Mouse (Mus musculus) hindbrain, embryonic 13.5 days (tissue): Measurements from ENCODE around the gene Elf1. TPM values are rescaled to one million over a fixed set of nuclear protein-coding genes. Genes with fewer than 3 reads are reported as not detected.
A peak's percentile ranks its signal among the peaks of the same experiment; 100 is the strongest.

Experiments
- ATAC-seq: fragments of 200-750 bp; cut with Nextera tagmentation; 2 replicates; pipeline ENCODE4 v1.8.0; 2017; ENCODE audit warnings: moderate TSS enrichment; ENCODE audit not compliant: low FRiP score
- H3K27ac ChIP-seq: fragments of 300-500 bp; sonication (generic); 2 replicates; pipeline ENCODE4 v1.5.1; 2015; ENCODE audit warnings: inconsistent platforms, mild to moderate bottlenecking, moderate library complexity
- H3K27me3 ChIP-seq: fragments of 300-500 bp; sonication (generic); 2 replicates; pipeline ENCODE4 v1.6.1; 2015; ENCODE audit warnings: mild to moderate bottlenecking, inconsistent platforms
- H3K36me3 ChIP-seq: fragments of 300-500 bp; sonication (generic); 2 replicates; pipeline ENCODE4 v1.6.1; 2015; ENCODE audit warnings: mild to moderate bottlenecking, inconsistent platforms
- H3K4me1 ChIP-seq: fragments of 300-500 bp; sonication (generic); replicated peaks from 2 replicates; pipeline ENCODE4 v1.6.1; 2015; ENCODE audit warnings: inconsistent platforms
- H3K4me2 ChIP-seq: fragments of 300-500 bp; sonication (generic); 2 replicates; pipeline ENCODE4 v1.6.1; 2015; ENCODE audit warnings: inconsistent platforms, mild to moderate bottlenecking, moderate library complexity
- H3K4me3 ChIP-seq: fragments of 300-500 bp; sonication (generic); 2 replicates; pipeline ENCODE4 v1.5.1; 2015; ENCODE audit warnings: mild to moderate bottlenecking, inconsistent platforms
- H3K9ac ChIP-seq: fragments of 300-500 bp; sonication (generic); 2 replicates; pipeline ENCODE4 v1.6.1; 2015; ENCODE audit warnings: mild to moderate bottlenecking, inconsistent platforms
- H3K9me3 ChIP-seq: fragments of 300-500 bp; sonication (generic); 2 replicates; pipeline ENCODE4 v1.6.1; 2016; ENCODE audit warnings: inconsistent platforms
- WGBS: fragments of 180-500 bp; shearing (Covaris S2); methylation state at CpG from one replicate; pipeline ENCODE4 v1.1.7; 2015; 5-methylcytosine and 5-hydroxymethylcytosine counted together
- polyA plus RNA-seq: library from polyadenylated mRNA; unstranded; fragments of >200 nt; fragmentation: Nextera tagmentation; extraction: Ambion mirVana; gene quantifications from 2 replicates; pipeline ENCODE4 v1.2.1, GENCODE M21; 2015

Elf1 gene
- polyA plus RNA-seq, 1 experiment from 2014 or later = 3.8 TPM

DNA sequence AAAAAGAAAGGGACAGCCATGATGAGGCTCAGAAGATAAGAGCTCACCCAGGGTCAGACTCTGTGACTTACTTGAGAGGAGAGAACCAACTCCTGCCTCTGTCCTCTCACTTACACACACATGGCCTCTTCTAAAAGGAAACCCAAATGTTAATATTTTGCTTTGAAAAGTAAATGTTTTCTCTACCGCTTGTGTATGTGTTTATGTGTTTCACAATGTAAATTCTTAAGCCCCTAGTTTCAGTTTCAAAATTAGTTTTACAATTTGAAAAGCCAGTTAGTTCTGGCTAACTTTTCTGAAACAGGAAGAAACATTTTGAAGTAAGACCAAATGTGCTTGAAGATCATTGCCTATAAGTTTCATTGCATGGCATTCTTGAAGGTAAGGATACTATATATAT lies 76.8 kb downstream of the Elf1 start:
- 98% methylated on average over 1 of the region's 1 CpGs for WGBS
- Histone ChIP-seq H3K36me3 (no peaks in the 10 kb centered on the region), H3K27ac (no peak overlapping the region), H3K4me3 (no peak overlapping the region), H3K4me1 (no peaks in the 10 kb centered on the region), H3K4me2 (no peak overlapping the region), H3K9me3 (no peaks in the 10 kb centered on the region), H3K9ac (no peak overlapping the region), H3K27me3 (no peaks in the 10 kb centered on the region)
- ATAC-seq = no peak

DNA sequence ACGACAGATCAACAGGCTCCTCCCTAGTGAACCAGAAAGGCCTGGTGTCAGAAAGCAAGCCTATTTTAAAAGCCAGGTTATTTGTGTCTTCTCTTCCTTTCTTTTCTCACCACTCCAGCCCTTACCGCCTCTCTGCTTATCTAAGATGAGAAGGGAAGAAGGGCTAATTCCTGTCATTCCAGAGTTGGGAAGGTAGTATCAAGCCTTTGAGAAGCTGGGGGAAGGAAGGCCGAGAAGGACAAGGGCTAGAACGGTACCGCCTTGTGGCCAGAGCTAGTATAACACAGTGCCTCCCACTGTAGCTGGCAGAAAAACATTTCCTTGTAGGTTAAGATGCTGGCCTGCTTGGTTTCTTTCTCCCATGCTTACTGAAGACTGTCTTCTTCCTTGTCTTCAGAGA lies 81.8 kb downstream of the Elf1 start:
- Histone ChIP-seq H3K4me3 (no peak overlapping the region), H3K4me2 (no peak overlapping the region), H3K27me3 (no peaks in the 10 kb centered on the region), H3K4me1 (no peaks in the 10 kb centered on the region), H3K9ac (no peak overlapping the region), H3K9me3 (no peaks in the 10 kb centered on the region), H3K27ac (no peak overlapping the region), H3K36me3 (no peaks in the 10 kb centered on the region)
- no peak for ATAC-seq
- 30% methylated on average over 5 of the region's 5 CpGs for WGBS

DNA sequence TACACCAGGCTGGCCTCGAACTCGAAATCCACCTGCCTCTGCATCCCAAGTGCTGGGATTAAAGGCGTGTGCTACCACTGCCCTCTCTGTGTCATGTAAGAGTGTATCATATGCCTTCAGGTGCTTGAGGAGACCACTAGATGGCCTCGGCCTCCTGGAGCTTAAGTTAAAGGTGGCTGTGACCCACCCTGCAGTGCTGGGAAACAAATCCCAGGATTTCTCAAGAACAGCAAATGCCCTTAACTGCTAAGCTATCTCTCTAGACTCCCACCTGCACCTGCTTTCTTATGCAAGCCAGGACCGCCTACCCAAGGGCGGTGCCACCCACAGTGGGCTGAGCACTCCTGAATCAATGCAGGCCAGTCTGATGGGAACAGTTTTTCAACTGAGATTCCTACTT lies 83.8 kb downstream of the Elf1 start:
- Histone ChIP-seq H3K4me3 (no peak overlapping the region), H3K9ac (no peak overlapping the region), H3K4me2 (no peak overlapping the region), H3K4me1 (no peaks in the 10 kb centered on the region), H3K27me3 (no peaks in the 10 kb centered on the region), H3K9me3 (no peaks in the 10 kb centered on the region), H3K27ac (no peak overlapping the region), H3K36me3 (no peaks in the 10 kb centered on the region)
- WGBS = 67% methylated on average over 6 of the region's 6 CpGs
- ATAC-seq = no peak

DNA sequence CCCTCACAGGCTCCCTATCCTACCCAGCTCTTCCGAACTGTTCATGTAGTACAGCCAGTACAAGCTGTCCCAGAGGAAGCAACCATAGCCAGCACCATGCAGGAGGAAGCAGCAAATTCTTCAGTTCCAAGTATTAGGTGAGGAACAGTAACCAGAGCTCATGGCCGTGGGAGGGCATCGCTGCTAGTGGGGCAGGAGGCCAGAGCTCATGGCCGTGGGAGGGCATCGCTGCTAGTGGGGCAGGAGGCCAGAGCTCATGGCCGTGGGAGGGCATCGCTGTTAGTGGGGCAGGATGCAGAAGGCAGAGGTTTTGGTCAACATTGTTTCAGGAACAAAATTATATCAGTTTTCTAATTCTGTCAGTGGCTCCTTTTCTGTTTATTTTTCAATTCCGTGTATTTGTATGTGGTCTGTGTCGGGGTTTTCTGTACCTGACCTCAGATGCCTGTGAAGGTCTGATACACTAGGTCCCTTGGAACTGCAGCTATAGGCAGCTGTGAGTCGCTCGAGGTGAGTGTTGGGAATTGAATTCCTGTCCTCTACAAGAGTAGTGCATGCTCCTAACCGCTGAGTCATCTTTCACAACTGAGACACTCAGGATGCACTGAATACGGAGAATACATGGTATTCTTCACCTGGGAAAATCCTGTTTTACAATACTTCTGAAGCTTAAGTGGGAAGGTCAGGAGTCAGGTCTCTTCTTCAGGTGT lies 92.6 kb downstream of the Elf1 start:
- Histone ChIP-seq H3K27ac (no peak overlapping the region), H3K4me2 (no peak overlapping the region), H3K4me3 (no peak overlapping the region), H3K9me3 (no peaks in the 10 kb centered on the region), H3K36me3 (peaks cover 12% of the 10 kb centered on the region), H3K9ac (no peak overlapping the region; the same call in 1 of the 2 replicates), H3K4me1 (no peaks in the 10 kb centered on the region), H3K27me3 (no peaks in the 10 kb centered on the region)
- no peak for ATAC-seq
- WGBS = 93% methylated on average over 13 of the region's 13 CpGs

DNA sequence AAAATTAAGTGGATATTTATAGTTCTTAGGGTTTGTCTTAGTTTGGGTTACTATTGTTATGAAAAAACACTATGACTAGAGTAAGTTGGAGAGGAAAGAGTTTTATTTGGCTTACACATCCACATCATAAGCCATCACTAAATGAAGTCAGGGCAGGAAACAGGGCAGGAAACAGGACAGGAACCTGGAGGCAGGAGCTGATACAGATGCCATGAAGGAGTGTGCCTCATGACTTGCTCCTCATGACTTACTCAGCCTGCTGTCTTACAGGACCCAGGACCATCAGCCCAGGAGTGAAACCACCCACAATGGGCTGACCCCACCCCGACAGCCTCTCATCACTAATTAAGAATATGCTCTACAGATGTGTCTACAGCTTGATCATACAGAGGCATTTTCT lies 93.4 kb downstream of the Elf1 start:
- H3K4me2 ChIP-seq = no peak overlapping the region
- no peaks in the 10 kb centered on the region for H3K27me3 ChIP-seq
- no peak overlapping the region for H3K27ac ChIP-seq
- H3K4me3 ChIP-seq = no peak overlapping the region
- no peak overlapping the region for H3K9ac ChIP-seq
- H3K36me3 ChIP-seq = peaks cover 12% of the 10 kb centered on the region
- no peak for ATAC-seq
- H3K4me1 ChIP-seq = no peaks in the 10 kb centered on the region
- WGBS = 93% methylated on average over 1 of the region's 1 CpGs
- no peaks in the 10 kb centered on the region for H3K9me3 ChIP-seq

DNA sequence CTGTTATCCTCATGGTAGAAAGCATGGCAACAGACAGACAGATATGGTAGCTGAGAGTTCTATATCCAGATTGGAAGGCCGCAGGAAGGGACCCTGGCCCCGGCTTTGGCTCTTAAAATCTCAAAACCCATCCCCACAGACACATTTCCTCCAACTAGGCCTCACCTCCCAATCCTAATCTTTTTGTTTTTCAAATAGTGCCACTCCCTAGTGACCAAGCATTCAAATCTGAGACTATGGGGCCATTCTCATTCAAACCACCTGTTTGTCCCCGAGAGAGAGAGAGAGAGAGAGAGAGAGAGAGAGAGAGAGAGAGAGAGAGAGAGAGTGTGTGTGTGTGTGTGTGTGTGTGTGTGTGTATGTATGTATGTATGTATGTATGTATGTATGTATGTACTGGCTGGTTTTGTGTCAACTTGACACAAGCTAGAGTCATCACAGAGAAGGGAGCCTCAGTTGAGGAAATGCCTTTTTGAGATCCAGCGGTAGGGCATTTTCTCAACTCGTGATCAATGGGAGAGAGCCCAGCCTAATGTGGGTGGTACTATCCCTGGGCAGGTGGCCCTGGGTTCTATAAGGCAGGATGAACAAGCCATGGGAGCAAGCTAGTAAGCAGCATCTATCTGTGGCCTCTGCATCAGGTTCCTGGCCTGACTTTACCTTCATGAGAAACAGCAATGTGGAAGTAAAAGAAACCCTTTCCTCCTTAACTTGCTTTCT lies 102.7 kb downstream of the Elf1 start:
- WGBS = 84% methylated on average over 5 of the region's 5 CpGs
- Histone ChIP-seq H3K4me3 (no peak overlapping the region), H3K36me3 (no peaks in the 10 kb centered on the region; the same call in 1 of the 2 replicates), H3K27me3 (no peaks in the 10 kb centered on the region), H3K4me2 (no peak overlapping the region), H3K27ac (no peak overlapping the region), H3K4me1 (peaks cover 13% of the 10 kb centered on the region), H3K9ac (no peak overlapping the region), H3K9me3 (no peaks in the 10 kb centered on the region)
- no peak for ATAC-seq

DNA sequence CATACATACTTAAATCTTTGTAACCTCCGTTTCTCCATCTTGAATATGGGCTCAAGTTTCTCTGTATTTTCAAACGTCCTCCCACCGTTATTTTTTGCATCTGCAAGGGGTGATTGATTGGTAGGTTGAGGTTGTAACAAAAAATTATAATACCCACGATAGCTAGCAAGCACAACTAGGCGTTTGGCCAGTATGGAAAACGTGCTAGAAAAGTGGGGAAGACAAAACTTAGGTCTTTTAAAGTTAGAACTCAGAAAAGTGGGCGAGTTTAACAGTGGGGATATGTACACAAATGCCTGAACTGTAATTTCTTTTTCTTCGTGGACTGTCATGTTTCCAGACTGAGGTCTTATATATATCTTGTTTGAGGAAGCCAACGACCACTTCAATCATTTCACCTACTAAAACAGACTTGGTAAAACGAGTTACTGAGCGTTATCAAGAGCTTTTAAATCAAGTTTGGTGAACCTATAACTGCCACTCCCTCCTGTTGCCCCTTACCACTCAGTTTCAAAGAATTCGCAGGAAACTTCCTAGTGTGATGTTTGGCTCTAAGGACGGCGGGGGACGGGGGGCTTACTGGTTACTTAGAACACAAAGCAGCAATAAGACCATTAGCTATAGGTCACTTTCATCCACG lies 105.6 kb downstream of the Elf1 start:
- Histone ChIP-seq H3K4me1 (peaks cover 26% of the 10 kb centered on the region), H3K27ac (peak overlapping the region; percentile 97), H3K36me3 (peaks cover 4% of the 10 kb centered on the region; the same call in 1 of the 2 replicates), H3K4me3 (peak overlapping the region; percentile 70), H3K4me2 (peak overlapping the region; percentile 84), H3K27me3 (no peaks in the 10 kb centered on the region), H3K9ac (peak overlapping the region; percentile 83), H3K9me3 (no peaks in the 10 kb centered on the region)
- no peak for ATAC-seq
- WGBS = 37% methylated on average over 16 of the region's 16 CpGs

DNA sequence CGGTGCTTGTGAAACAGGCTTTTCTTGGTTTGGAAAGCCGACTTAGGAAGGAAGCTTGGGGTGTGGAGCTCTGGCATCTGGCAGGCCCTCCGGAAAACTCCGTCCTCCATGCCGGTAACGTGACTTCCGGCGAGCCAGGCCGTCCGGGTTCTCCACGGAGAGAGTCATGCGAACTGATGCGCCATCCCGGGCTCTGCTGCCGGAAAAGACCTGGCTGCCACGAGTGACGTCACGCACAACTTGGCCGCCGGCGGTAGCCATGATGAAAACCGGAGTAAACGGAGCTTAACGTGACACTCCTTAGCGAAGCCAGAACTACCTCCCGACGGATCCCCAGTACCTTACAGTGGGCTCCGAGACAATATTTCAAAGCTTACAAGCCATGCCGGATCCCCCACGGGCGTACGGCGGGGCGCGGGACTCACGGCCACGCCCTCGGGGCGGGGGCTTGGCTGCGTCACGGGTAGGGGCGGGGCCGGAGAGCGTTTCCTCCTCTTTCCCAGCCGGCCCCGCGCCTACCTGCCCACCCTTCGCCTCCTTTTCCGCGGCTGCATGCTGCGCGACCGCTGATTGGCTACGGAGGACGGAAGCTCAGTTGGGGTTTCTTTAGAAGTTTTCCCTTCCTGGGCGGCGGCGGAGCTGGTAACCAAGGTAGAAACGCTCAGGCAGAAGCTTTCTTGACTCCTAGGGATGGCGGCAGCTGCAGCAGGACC lies 106.3 kb downstream of the Elf1 start, which contains the start of gene Sugt1:
Gene Sugt1, plus strand, starts transcription at position 553 of the 713 bp plus-strand sequence.
- H3K4me1 ChIP-seq = peaks cover 26% of the 10 kb centered on the region
- peak; percentile 98 for ATAC-seq
- H3K4me2 ChIP-seq = peak within 1 kb of the TSS; percentile 84
- under 1% methylated on average over 59 of the region's 60 CpGs for WGBS
- H3K36me3 ChIP-seq = peaks cover 4% of the 10 kb centered on the region; the same call in 1 of the 2 replicates
- peak within 1 kb of the TSS; percentile 97 for H3K27ac ChIP-seq
- no peaks in the 10 kb centered on the region for H3K9me3 ChIP-seq
- H3K4me3 ChIP-seq = peak within 1 kb of the TSS; percentile 70
- no peaks in the 10 kb centered on the region for H3K27me3 ChIP-seq
- H3K9ac ChIP-seq = peak within 1 kb of the TSS; percentile 83

DNA sequence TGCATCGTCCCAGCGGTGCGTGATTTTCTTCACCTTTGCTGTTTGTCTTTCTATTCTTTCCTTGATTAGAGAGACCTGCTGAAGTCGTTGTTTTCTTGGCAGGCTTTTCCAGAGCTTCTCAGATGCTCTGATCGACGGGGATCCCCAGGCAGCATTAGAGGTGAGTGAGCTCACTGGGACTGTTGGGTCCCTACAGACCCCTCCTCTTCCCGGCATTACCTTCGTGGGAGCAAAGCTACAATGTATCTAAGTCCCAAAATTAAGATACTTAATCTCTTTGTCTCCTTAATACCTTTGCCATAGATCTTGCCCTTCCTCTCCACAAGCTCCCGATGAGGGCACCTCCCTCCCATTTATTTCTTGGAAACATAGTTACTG lies 106.8 kb downstream of the Elf1 start:
- Histone ChIP-seq H3K4me1 (peaks cover 26% of the 10 kb centered on the region), H3K4me2 (peak overlapping the region; percentile 84), H3K4me3 (peak overlapping the region; percentile 70), H3K27ac (peak overlapping the region; percentile 97), H3K36me3 (peaks cover 7% of the 10 kb centered on the region; the same call in 1 of the 2 replicates), H3K9me3 (no peaks in the 10 kb centered on the region), H3K27me3 (no peaks in the 10 kb centered on the region), H3K9ac (peak overlapping the region; percentile 83)
- WGBS = 2% methylated on average over 9 of the region's 9 CpGs
- ATAC-seq = peak; percentile 47

DNA sequence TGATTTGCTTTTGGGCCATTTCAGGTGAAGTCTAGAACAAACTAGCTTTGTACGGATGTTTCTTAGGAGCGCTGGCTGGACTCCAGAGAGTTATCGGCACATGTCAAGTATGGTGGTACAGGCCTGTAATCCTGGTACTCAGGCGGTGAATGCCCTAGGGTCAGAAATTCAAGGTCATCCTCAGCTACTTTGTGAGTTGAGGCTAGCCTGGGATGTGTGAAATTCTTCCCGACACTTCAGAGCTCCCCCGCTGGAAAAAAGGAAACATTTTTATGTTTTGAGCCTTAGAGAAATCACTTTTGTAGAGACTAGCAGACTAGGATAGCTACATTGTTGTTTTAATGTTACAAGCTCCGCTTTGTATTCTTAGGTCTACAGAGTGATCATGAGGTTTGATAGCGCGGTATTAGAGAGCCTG lies 107.5 kb downstream of the Elf1 start:
- WGBS = 89% methylated on average over 9 of the region's 9 CpGs
- no peaks in the 10 kb centered on the region for H3K27me3 ChIP-seq
- peak overlapping the region; percentile 83 for H3K9ac ChIP-seq
- H3K9me3 ChIP-seq = no peaks in the 10 kb centered on the region
- no peak overlapping the region for H3K27ac ChIP-seq
- H3K4me3 ChIP-seq = peak overlapping the region; percentile 70
- H3K36me3 ChIP-seq = peaks cover 7% of the 10 kb centered on the region; the same call in 1 of the 2 replicates
- H3K4me2 ChIP-seq = peak overlapping the region; percentile 84
- H3K4me1 ChIP-seq = peaks cover 26% of the 10 kb centered on the region
- no peak for ATAC-seq

DNA sequence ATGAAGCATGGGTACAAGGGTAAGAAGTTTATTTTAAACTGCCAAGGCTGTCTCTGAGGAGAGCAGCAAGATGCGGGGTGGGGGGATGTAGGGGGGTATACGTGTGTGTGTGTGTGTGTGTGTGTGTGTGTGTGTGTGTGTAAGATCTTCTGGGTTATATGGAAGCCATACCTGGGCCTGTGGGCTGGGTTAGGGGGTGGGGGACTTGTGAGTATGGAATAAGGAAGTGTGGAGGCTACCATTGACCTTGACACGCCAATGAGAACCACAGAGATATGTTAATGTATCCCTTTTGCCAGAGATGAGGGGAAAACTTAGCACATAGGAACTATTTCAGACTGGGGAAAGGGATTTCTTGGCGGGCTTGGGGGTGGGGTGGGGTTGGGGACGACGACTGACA lies 108.4 kb downstream of the Elf1 start:
- H3K9me3 ChIP-seq = no peaks in the 10 kb centered on the region
- no peak overlapping the region for H3K4me3 ChIP-seq
- no peak overlapping the region for H3K27ac ChIP-seq
- 87% methylated on average over 6 of the region's 6 CpGs for WGBS
- peak overlapping the region; percentile 84 for H3K4me2 ChIP-seq
- H3K27me3 ChIP-seq = no peaks in the 10 kb centered on the region
- H3K36me3 ChIP-seq = peaks cover 7% of the 10 kb centered on the region; the same call in 1 of the 2 replicates
- ATAC-seq = no peak
- H3K4me1 ChIP-seq = peaks cover 26% of the 10 kb centered on the region
- H3K9ac ChIP-seq = no peak overlapping the region

DNA sequence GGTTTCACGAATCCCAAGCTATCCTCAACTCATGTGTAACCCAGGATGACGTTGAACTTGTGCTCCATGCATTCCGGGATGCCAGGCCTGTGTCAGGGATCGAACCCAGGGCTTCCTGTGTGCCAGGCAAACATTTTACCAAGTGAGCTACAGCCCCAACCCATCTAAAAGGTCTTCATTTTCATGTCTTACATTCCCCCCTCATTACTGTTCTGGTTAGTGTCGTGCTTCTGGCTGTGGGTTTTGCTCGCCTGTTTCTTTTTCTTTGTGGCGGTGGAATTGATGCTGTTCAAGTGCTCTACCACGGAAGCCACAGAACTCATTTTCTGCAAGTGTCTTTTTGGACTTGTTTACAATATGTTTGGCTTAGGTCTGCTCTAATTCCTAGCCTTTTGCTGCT lies 109.9 kb downstream of the Elf1 start:
- no peak overlapping the region for H3K9ac ChIP-seq

More for the DNA sequence above, 109.9 kb downstream of the Elf1 start:
- no peak for ATAC-seq
- H3K4me2 ChIP-seq = no peak overlapping the region
- no peaks in the 10 kb centered on the region for H3K9me3 ChIP-seq
- no peak overlapping the region for H3K27ac ChIP-seq
- 96% methylated on average over 8 of the region's 8 CpGs for WGBS
- no peak overlapping the region for H3K4me3 ChIP-seq
- no peaks in the 10 kb centered on the region for H3K27me3 ChIP-seq
- H3K36me3 ChIP-seq = peaks cover 14% of the 10 kb centered on the region
- H3K4me1 ChIP-seq = peaks cover 26% of the 10 kb centered on the region
